Mouse (Mus musculus): ENCODE results near the gene Epb41l1.

DNA sequence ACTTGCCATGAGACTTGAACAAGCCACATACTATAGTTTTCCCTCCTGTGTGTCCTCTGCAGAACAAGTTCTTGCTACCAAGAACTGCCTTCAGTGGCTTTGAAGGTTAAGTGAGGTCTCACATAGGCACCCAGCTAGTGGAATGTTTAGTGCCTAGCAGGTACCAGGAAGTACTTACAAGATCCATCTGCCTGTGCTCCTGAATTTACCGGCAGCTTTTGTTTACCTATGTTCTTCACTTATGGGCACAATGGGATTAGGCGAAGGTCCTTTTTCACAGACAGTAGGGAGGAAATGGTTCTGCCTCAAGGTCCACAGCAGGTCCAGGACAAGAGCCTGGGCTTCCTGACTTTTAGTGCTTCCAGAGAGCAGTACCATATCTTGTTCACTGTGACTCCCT, 112.5 kb downstream of the Epb41l1 start:
- no peak for TF ChIP-seq CTCF (IDR thresholded peaks at IDR 0.05; ENCODE audit: low read depth, low read length)
- no peak for TF ChIP-seq GATA1 (IDR thresholded peaks at IDR 0.05; ENCODE audit: borderline replicate concordance, low read length)
